Mouse (Mus musculus): ENCODE results near the gene Plvap. TPM values are rescaled to one million over a fixed set of nuclear protein-coding genes. Genes with fewer than 3 reads are reported as not detected.

Plvap gene
- total and polyA plus RNA-seq, 3 experiments, result 11.7 to 20.4 TPM; not detected in 1

DNA sequence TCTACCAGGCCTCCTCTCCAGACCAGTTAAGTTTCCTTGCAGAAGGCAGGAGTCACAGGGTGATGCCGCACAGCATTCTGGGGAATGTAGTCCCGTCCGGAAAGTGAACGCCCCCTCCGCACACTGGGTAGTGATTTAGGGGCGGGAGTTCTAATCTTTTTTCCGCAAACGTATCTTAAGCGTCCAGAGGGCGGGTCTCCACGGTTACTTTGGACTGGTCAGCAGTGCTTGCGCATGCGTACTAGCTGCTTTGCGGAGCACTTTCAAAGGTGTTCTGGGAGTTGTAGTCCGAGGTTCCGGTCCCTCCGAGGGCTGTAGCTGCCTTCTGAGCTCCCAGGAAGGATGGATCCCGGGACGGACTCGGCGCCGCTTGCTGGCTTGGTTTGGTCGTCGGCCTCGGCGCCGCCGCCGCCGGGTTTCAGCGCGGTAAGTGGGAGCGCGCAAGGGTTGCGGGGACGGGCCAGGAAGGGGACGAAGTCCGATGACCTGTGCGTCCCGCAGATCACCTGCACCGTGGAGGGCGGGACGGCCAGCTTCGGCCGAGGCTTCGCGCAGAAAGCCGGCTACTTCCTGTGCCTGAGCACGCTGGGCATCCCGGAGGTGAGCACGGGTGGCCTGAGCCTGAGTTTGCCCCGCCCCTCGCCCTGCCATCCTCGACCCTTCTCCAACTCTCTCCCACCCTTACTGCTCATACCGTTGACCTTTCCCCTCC lies 31.2 kb upstream of the Plvap start, which contains the start of gene Mvb12a:
TSS of gene Mvb12a (plus strand) at position 291 of the 712 bp plus-strand sequence.
- Histone ChIP-seq H3K4me3 (ENCODE audit: control insufficient read depth in 1 of 2, insufficient read depth in 1 of 2, low read depth in 2 of 2, low read length in 2 of 2) (peak within 1 kb of the TSS; percentile 88 to 93), H3K27ac (ENCODE audit: control insufficient read depth, low read depth, low read length) (no peak within 1 kb of the TSS)
- TF ChIP-seq JUND (IDR thresholded peaks at IDR 0.05; ENCODE audit: low read depth, low read length) (no peak), ZC3H11A (IDR thresholded peaks at IDR 0.05; ENCODE audit: low read depth, low read length) (no peak), GATA1 (IDR thresholded peaks at IDR 0.05; ENCODE audit: low read depth, low read length) (peak; percentile 56), MAFK (IDR thresholded peaks at IDR 0.05; ENCODE audit: borderline replicate concordance, low read depth, low read length) (no peak), HCFC1 (IDR thresholded peaks at IDR 0.05; ENCODE audit: low read depth, low read length) (peak; percentile 98), TBP (IDR thresholded peaks at IDR 0.05; ENCODE audit: low read depth, low read length) (0 out of 2 replicates have a peak, but pooled peaks have one; percentile 22), NELFE (IDR thresholded peaks at IDR 0.05; ENCODE audit: low read depth, low read length) (peak; percentile 53; the same call in 1 of the 2 replicates), SIN3A (IDR thresholded peaks at IDR 0.05; ENCODE audit: low read length) (peak; percentile 96), KAT2A (conservative IDR thresholded peaks at IDR 0.05; ENCODE audit: low read depth, low read length) (peak; percentile 96; the same call in 1 of the 2 replicates), POLR2A (IDR thresholded peaks at IDR 0.05; ENCODE audit: control insufficient read depth in 1 of 2, insufficient read depth in 1 of 2, low read depth in 1 of 2, low read length in 2 of 2, poor library complexity in 1 of 2) (peak in 1 of 2 experiments; percentile 33; a peak in 1 of 4 replicates), CTCF (IDR thresholded peaks at IDR 0.05 in 2 of 3, conservative IDR thresholded peaks at IDR 0.05 in 1 of 3; ENCODE audit: control insufficient read depth in 1 of 3, insufficient read depth in 1 of 3, low read depth in 2 of 3, low read length in 3 of 3, poor library complexity in 1 of 3, severe bottlenecking in 1 of 3) (peak in 1 of 3 experiments; percentile 3; a peak in 1 of 6 replicates), CHD2 (IDR thresholded peaks at IDR 0.05; ENCODE audit: low read length) (peak; percentile 19; the same call in 1 of the 2 replicates), RAD21 (IDR thresholded peaks at IDR 0.05; ENCODE audit: low read depth, low read length) (no peak), TAL1 (IDR thresholded peaks at IDR 0.05; ENCODE audit: low read length) (no peak), MAZ (IDR thresholded peaks at IDR 0.05; ENCODE audit: low read depth, low read length) (peak; percentile 75), E2F4 (IDR thresholded peaks at IDR 0.05; ENCODE audit: borderline replicate concordance, low read depth, low read length) (peak; percentile 80; the same call in 1 of the 2 replicates), MYC (IDR thresholded peaks at IDR 0.05; ENCODE audit: low read depth, low read length) (peak; percentile 60; the same call in 1 of the 2 replicates), MYB (IDR thresholded peaks at IDR 0.05; ENCODE audit: low read depth, low read length) (no peak), SMC3 (IDR thresholded peaks at IDR 0.05; ENCODE audit: low read depth, low read length) (no peak), ZNF384 (IDR thresholded peaks at IDR 0.05; ENCODE audit: low read depth, low read length) (no peak), EP300 (IDR thresholded peaks at IDR 0.05; ENCODE audit: low read depth in 1 of 2, low read length in 2 of 2) (no peak; a peak in 1 of 4 replicates), ETS1 (IDR thresholded peaks at IDR 0.05; ENCODE audit: low read depth, low read length) (peak; percentile 52; the same call in 1 of the 2 replicates), RCOR1 (IDR thresholded peaks at IDR 0.05; ENCODE audit: low read depth, low read length) (peak; percentile 52; the same call in 1 of the 2 replicates), CHD1 (IDR thresholded peaks at IDR 0.05; ENCODE audit: low read depth, low read length) (no peak), POLR2AphosphoS2 (IDR thresholded peaks at IDR 0.05; ENCODE audit: low read length) (no peak), MAX (IDR thresholded peaks at IDR 0.05; ENCODE audit: low read length) (peak; percentile 46; the same call in 1 of the 2 replicates), POLR2AphosphoS5 (IDR thresholded peaks at IDR 0.05; ENCODE audit: borderline replicate concordance, low read depth, low read length) (no peak), TCF12 (IDR thresholded peaks at IDR 0.05; ENCODE audit: low read depth, low read length) (peak; percentile 43; the same call in 1 of the 2 replicates), USF1 (IDR thresholded peaks at IDR 0.05; ENCODE audit: low read depth, low read length) (peak; percentile 82), UBTF (IDR thresholded peaks at IDR 0.05; ENCODE audit: borderline replicate concordance, insufficient read depth, low read depth, low read length) (no peak), MXI1 (IDR thresholded peaks at IDR 0.05; ENCODE audit: low read depth, low read length) (peak; percentile 76; the same call in 1 of the 2 replicates), GABPA (IDR thresholded peaks at IDR 0.05; ENCODE audit: low read depth, low read length) (no peak), MEF2A (IDR thresholded peaks at IDR 0.05; ENCODE audit: extremely low read depth, insufficient replicate concordance, low read depth, low read length, poor library complexity, severe bottlenecking) (no peak), ZKSCAN1 (IDR thresholded peaks at IDR 0.05; ENCODE audit: low read depth, low read length) (no peak), BHLHE40 (IDR thresholded peaks at IDR 0.05; ENCODE audit: borderline replicate concordance, low read depth, low read length) (no peak), ZMIZ1 (IDR thresholded peaks at IDR 0.05; ENCODE audit: low read depth, low read length) (no peak)

More for the DNA sequence above, 31.2 kb upstream of the Plvap start, which contains the start of gene Mvb12a:
- peak within 1 kb of the TSS; percentile 74 for H3K9ac ChIP-seq (ENCODE audit: control insufficient read depth, low read depth, low read length, poor library complexity, severe bottlenecking)
- H3K79me2 ChIP-seq (ENCODE audit: control insufficient read depth, insufficient read depth, low read length, poor library complexity), result 0 out of 2 replicates have a peak, but pooled peaks cover 6% of the 10 kb centered on the region
- peaks cover 0 to 5% of the 10 kb centered on the region in 2 experiments; a peak in 2 of 4 replicates for H3K36me3 ChIP-seq (ENCODE audit: control insufficient read depth in 1 of 2, insufficient read depth in 2 of 2, low read length in 2 of 2)
- DNase-seq (ENCODE audit: low read depth, low spot score), result peak; percentile 99
- H3K4me1 ChIP-seq (ENCODE audit: control insufficient read depth in 1 of 2, insufficient read depth in 2 of 2, low read length in 2 of 2), result peaks cover 2 to 8% of the 10 kb centered on the region in 2 experiments; a peak in 2 of 4 replicates
- H3K9me3 ChIP-seq (replicated peaks; ENCODE audit: insufficient read depth, low read length), result no peaks in the 10 kb centered on the region
- no peaks in the 10 kb centered on the region for H3K27me3 ChIP-seq (ENCODE audit: control insufficient read depth in 1 of 2, insufficient read depth in 2 of 2, low read length in 2 of 2)

All from MEL (cell line).